Mouse (Mus musculus) liver, embryonic 15.5 days (tissue): Measurements from ENCODE around the gene Ubxn2a. TPM values are rescaled to one million over a fixed set of nuclear protein-coding genes. Genes with fewer than 3 reads are reported as not detected.

Source experiments
- ATAC-seq: fragments of 200-750 bp; cut with Nextera tagmentation; 2 replicates; pipeline ENCODE4 v1.8.0; 2017; ENCODE audit warnings: moderate number of reproducible peaks, mild to moderate bottlenecking, moderate library complexity; ENCODE audit not compliant: insufficient read depth
- H3K27ac ChIP-seq: fragments of 300-500 bp; sonication (generic); replicated peaks from 2 replicates; pipeline ENCODE4 v1.5.1; 2015; ENCODE audit warnings: mild to moderate bottlenecking, inconsistent platforms
- H3K27me3 ChIP-seq: fragments of 300-500 bp; sonication (generic); 2 replicates; pipeline ENCODE4 v1.6.1; 2015; ENCODE audit warnings: mild to moderate bottlenecking, inconsistent platforms
- H3K36me3 ChIP-seq: fragments of 300-500 bp; sonication (generic); replicated peaks from 2 replicates; pipeline ENCODE4 v1.6.1; 2015; ENCODE audit warnings: moderate library complexity, mild to moderate bottlenecking, inconsistent platforms
- H3K4me1 ChIP-seq: fragments of 300-500 bp; sonication (generic); replicated peaks from 2 replicates; pipeline ENCODE4 v1.6.1; 2015; ENCODE audit warnings: inconsistent platforms
- H3K4me2 ChIP-seq: fragments of 300-500 bp; sonication (generic); 2 replicates; pipeline ENCODE4 v1.6.1; 2015; ENCODE audit warnings: moderate library complexity, mild to moderate bottlenecking, inconsistent platforms
- H3K4me3 ChIP-seq: fragments of 300-500 bp; sonication (generic); replicated peaks from 2 replicates; pipeline ENCODE4 v1.5.1; 2015; ENCODE audit warnings: mild to moderate bottlenecking, inconsistent platforms
- H3K9ac ChIP-seq: fragments of 300-500 bp; sonication (generic); 2 replicates; pipeline ENCODE4 v1.6.1; 2015; ENCODE audit warnings: moderate library complexity, mild to moderate bottlenecking, inconsistent platforms
- H3K9me3 ChIP-seq: fragments of 300-500 bp; sonication (generic); replicated peaks from 2 replicates; pipeline ENCODE4 v1.6.1; 2016; ENCODE audit warnings: inconsistent platforms
- WGBS: fragments of 180-500 bp; shearing (Covaris S2); methylation state at CpG from one replicate; pipeline ENCODE4 v1.1.7; 2015; ENCODE audit warnings: mixed read lengths; ENCODE audit not compliant: insufficient replicate concordance; 5-methylcytosine and 5-hydroxymethylcytosine counted together
- polyA plus RNA-seq: library from polyadenylated mRNA; unstranded; fragments of >200 nt; fragmentation: Nextera tagmentation; extraction: Ambion mirVana; gene quantifications from 2 replicates; pipeline ENCODE4 v1.2.1, GENCODE M21; 2015

Gene Ubxn2a
- 24.9 and 26.9 TPM in 2 replicates for polyA plus RNA-seq

- H3K27ac ChIP-seq = peak within 1 kb of the TSS; percentile 99
- peak within 1 kb of the TSS; percentile 89 for H3K4me2 ChIP-seq
- H3K9me3 ChIP-seq = no peaks in the 10 kb centered on the region
- H3K36me3 ChIP-seq = peaks cover 18% of the 10 kb centered on the region
- no peaks in the 10 kb centered on the region for H3K27me3 ChIP-seq
- peaks cover 35% of the 10 kb centered on the region for H3K4me1 ChIP-seq
- WGBS = under 1% methylated on average over 125 of the region's 125 CpGs
- H3K9ac ChIP-seq = peak within 1 kb of the TSS; percentile 97
- peak; percentile 97 for ATAC-seq
- H3K4me3 ChIP-seq = peak within 1 kb of the TSS; percentile 93
These were observed at the start of gene Ubxn2a for GRCm38 (mm10) chr12:4906951-4907906. Ubxn2a (minus strand) TSS chr12:4907705.

GRCm38 (mm10) chr12:4953156-4953555 is 45.7 kb upstream of the Ubxn2a start:
- H3K36me3 ChIP-seq = peaks cover 75% of the 10 kb centered on the region
- WGBS = 90% methylated on average over 4 of the region's 4 CpGs

DNA sequence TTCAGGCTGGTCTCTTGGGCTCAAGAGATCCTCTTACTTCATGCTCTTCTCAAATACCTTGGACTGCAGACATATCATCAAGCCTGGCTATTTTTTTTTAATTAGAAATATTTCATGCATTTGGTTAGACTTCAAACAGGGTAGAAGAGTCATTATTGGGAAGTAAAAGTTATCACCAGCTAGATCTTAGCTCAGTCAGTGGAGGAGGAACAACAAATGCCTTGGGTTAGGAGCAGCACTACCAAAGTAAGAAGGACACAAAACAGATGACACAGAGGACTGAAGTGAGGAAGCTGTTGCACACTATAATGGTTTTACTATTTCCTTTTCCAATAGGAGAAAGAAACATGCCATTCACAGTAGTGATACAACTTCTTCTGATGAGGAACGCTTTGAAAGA is 44.8 kb upstream of the Ubxn2a start:
- 76% methylated on average over 1 of the region's 1 CpGs for WGBS
- ATAC-seq = no peak
- no peak overlapping the region for H3K9ac ChIP-seq
- H3K4me3 ChIP-seq = no peak overlapping the region
- H3K4me2 ChIP-seq = no peak overlapping the region
- H3K27ac ChIP-seq = no peak overlapping the region
- no peaks in the 10 kb centered on the region for H3K27me3 ChIP-seq
- no peaks in the 10 kb centered on the region for H3K4me1 ChIP-seq
- H3K36me3 ChIP-seq = peaks cover 77% of the 10 kb centered on the region
- no peaks in the 10 kb centered on the region for H3K9me3 ChIP-seq

More at GRCm38 (mm10) chr12:4953156-4953555, 45.7 kb upstream of the Ubxn2a start:
- Histone ChIP-seq H3K4me2 (no peak overlapping the region), H3K27me3 (no peaks in the 10 kb centered on the region), H3K9me3 (no peaks in the 10 kb centered on the region), H3K9ac (no peak overlapping the region), H3K27ac (no peak overlapping the region), H3K4me3 (no peak overlapping the region), H3K4me1 (no peaks in the 10 kb centered on the region)
- ATAC-seq = no peak

- Histone ChIP-seq H3K4me2 (no peak overlapping the region), H3K9me3 (no peaks in the 10 kb centered on the region), H3K27ac (no peak overlapping the region), H3K9ac (no peak overlapping the region), H3K27me3 (no peaks in the 10 kb centered on the region), H3K36me3 (no peaks in the 10 kb centered on the region), H3K4me1 (peaks cover 7% of the 10 kb centered on the region; the same call in 1 of the 2 replicates), H3K4me3 (no peak overlapping the region)
- ATAC-seq = no peak
- 87% methylated on average over 3 of the region's 3 CpGs for WGBS
These were observed 23.5 kb upstream of the Ubxn2a start for GRCm38 (mm10) chr12:4930820-4931548.

- no peak overlapping the region for H3K27ac ChIP-seq
- H3K4me2 ChIP-seq = no peak overlapping the region
- H3K36me3 ChIP-seq = no peaks in the 10 kb centered on the region
- no peak for ATAC-seq
- H3K4me1 ChIP-seq = peaks cover 13% of the 10 kb centered on the region; the same call in 1 of the 2 replicates
- no peak overlapping the region for H3K9ac ChIP-seq
- H3K27me3 ChIP-seq = no peaks in the 10 kb centered on the region
- WGBS = 85% methylated on average over 2 of the region's 2 CpGs
- no peak overlapping the region for H3K4me3 ChIP-seq
- no peaks in the 10 kb centered on the region for H3K9me3 ChIP-seq
These were observed 20.7 kb upstream of the Ubxn2a start for GRCm38 (mm10) chr12:4928197-4928596.

- Histone ChIP-seq H3K27ac (peak overlapping the region; percentile 94), H3K36me3 (no peaks in the 10 kb centered on the region), H3K9me3 (no peaks in the 10 kb centered on the region), H3K9ac (peak overlapping the region; percentile 99), H3K4me3 (peak overlapping the region; percentile 75), H3K4me1 (peaks cover 33% of the 10 kb centered on the region), H3K27me3 (no peaks in the 10 kb centered on the region), H3K4me2 (peak overlapping the region; percentile 91)
- WGBS = under 1% methylated on average over 48 of the region's 48 CpGs
- peak; percentile 50 for ATAC-seq
These were observed 10.5 kb upstream of the Ubxn2a start for GRCm38 (mm10) chr12:4917805-4918591.

DNA sequence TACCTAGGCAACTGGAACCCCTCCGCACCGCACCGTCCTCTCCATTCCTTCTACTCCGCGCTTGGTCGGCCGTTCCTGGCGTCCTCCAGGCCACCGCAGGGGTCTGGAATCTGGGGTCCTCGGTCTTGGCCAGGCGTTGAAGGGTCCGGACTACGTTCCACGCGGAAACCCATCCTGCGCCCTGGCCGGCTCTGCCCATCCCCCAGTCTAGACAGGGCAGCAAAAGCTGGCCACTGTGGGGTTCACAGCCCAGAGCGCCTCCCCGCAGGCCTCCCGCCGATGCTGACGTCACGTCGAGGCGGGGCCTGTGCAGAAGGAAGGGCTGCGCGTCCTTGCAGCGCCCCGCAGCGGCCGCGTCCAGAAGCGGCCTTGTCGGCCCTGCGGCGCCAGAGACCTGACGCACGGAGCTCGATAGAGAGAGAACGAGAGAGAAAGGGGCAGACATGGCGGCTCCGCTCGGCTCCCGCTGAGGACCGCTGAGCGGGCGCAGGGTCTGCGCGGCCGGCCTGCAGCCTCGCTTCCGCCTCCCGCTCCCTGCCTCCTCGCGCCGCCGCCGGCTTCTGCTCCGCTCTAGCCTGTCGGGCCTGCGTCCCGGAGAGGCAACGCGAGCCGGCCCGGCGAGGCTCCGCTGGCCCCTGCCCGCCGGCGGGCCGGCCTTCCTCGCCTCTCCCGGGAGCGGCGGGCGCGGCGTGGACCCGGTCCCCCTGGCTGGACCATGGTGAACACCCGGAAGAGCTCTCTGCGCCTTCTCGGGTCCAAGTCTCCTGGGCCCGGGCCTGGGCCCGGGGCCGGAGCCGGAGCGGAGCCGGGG is 9.7 kb upstream of the Ubxn2a start, which contains the start of gene Atad2b:
Gene Atad2b, plus strand, starts transcription at position 360 of the 811 bp plus-strand sequence.
- Histone ChIP-seq H3K27me3 (no peaks in the 10 kb centered on the region), H3K9ac (peak within 1 kb of the TSS; percentile 99), H3K36me3 (no peaks in the 10 kb centered on the region), H3K4me1 (peaks cover 27% of the 10 kb centered on the region), H3K27ac (peak within 1 kb of the TSS; percentile 94), H3K4me3 (peak within 1 kb of the TSS; percentile 75), H3K9me3 (no peaks in the 10 kb centered on the region), H3K4me2 (peak within 1 kb of the TSS; percentile 91)
- peak; percentile 95 for ATAC-seq
- under 1% methylated on average over 87 of the region's 89 CpGs for WGBS

GRCm38 (mm10) chr12:4914944-4915343 is 7.4 kb upstream of the Ubxn2a start:
- WGBS = 77% methylated on average over 3 of the region's 3 CpGs
- H3K9me3 ChIP-seq = no peaks in the 10 kb centered on the region
- no peak overlapping the region for H3K27ac ChIP-seq
- no peak for ATAC-seq
- H3K4me3 ChIP-seq = no peak overlapping the region
- no peak overlapping the region for H3K4me2 ChIP-seq
- no peak overlapping the region for H3K9ac ChIP-seq
- no peaks in the 10 kb centered on the region for H3K36me3 ChIP-seq
- no peaks in the 10 kb centered on the region for H3K27me3 ChIP-seq
- H3K4me1 ChIP-seq = peaks cover 14% of the 10 kb centered on the region

DNA sequence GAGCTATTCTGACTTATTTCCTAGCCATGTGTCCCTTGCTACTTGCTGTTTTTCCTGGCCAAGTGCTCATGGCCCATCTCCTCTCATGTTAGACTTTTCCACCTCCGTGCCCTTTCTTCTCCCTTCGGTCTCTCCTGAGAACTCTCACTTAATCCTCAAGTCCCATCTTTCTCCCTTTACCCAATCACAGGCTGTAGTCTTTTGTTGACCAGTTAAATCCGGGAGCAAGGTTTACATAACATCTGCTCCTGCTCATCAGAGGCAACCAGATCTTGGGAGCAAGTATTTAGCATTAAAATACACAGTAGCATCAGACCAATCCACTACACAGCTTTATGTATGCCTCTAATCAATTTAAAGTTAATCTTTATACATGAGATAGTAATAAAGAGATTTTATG is 6.9 kb upstream of the Ubxn2a start:
- no peak overlapping the region for H3K9ac ChIP-seq
- H3K27ac ChIP-seq = no peak overlapping the region
- H3K27me3 ChIP-seq = no peaks in the 10 kb centered on the region
- H3K36me3 ChIP-seq = no peaks in the 10 kb centered on the region
- no peaks in the 10 kb centered on the region for H3K9me3 ChIP-seq
- 70% methylated on average over 3 of the region's 3 CpGs for WGBS
- no peak overlapping the region for H3K4me3 ChIP-seq
- ATAC-seq = no peak
- no peak overlapping the region for H3K4me2 ChIP-seq
- peaks cover 9% of the 10 kb centered on the region for H3K4me1 ChIP-seq

- Histone ChIP-seq H3K9me3 (no peaks in the 10 kb centered on the region), H3K36me3 (no peaks in the 10 kb centered on the region), H3K4me1 (peaks cover 12% of the 10 kb centered on the region), H3K27me3 (no peaks in the 10 kb centered on the region), H3K9ac (no peak overlapping the region), H3K4me2 (no peak overlapping the region), H3K27ac (no peak overlapping the region), H3K4me3 (no peak overlapping the region)
- ATAC-seq = no peak
- WGBS = 60% methylated on average over 4 of the region's 4 CpGs
These were observed 4.2 kb upstream of the Ubxn2a start for GRCm38 (mm10) chr12:4911716-4912115.
